Mouse (Mus musculus) layer of hippocampus, adult 2 months (tissue): ENCODE measurements around the gene Rem2. TPM values are rescaled to one million over a fixed set of nuclear protein-coding genes. Genes with fewer than 3 reads are reported as not detected.
A peak's percentile ranks its signal among the peaks of the same experiment; 100 is the strongest.

ENCODE experiments used
- DNase-seq, 2 experiments: peaks; one replicate each; pipeline ENCODE4 v3.0.0; 2022; ENCODE audit warnings: low spot score in 2 of 2
- H3K27ac ChIP-seq: fragments of 200-600 bp; 2 replicates; pipeline ENCODE4 v1.8.1; 2022
- H3K4me3 ChIP-seq: fragments of 200-600 bp; 2 replicates; pipeline ENCODE4 v1.8.1; 2022; ENCODE audit warnings: mild to moderate bottlenecking
- CTCF ChIP-seq: fragments of 200-600 bp; conservative IDR thresholded peaks from 2 replicates; pipeline ENCODE4 v1.8.1; 2022; ENCODE audit warnings: antibody characterized with exemption, mild to moderate bottlenecking, moderate library complexity
- long read RNA-seq, 2 experiments: library from polyadenylated mRNA; stranded (forward); transcript quantifications; one replicate each; pipeline ENCODE4 v2.0.0; 2021; ENCODE audit warnings: borderline mapping rate in 2 of 2
- total RNA-seq, 2 experiments: library from RNA; stranded (reverse); gene quantifications; 2 replicates each; pipeline ENCODE4 v1.2.3; 2021

The Rem2 gene
- 10 to 100 TPM; 23.9 to 24.0 TPM for total RNA-seq
- long read RNA-seq, experiment 1, transcript Rem2-202 (5 exons, 1,884 nt) = major isoform, 25 of 30 reads
- long read RNA-seq, experiment 1, partial matches to known transcripts = 2 of 30 reads
- long read RNA-seq, experiment 1, other reads (novel, unspliced or antisense) = 3 of 30 reads
- long read RNA-seq, experiment 2, transcript Rem2-202 (5 exons, 1,884 nt) = major isoform, 34 of 43 reads
- long read RNA-seq, experiment 2, partial matches to known transcripts = 2 of 43 reads
- long read RNA-seq, experiment 2, other reads (novel, unspliced or antisense) = 7 of 43 reads

DNA sequence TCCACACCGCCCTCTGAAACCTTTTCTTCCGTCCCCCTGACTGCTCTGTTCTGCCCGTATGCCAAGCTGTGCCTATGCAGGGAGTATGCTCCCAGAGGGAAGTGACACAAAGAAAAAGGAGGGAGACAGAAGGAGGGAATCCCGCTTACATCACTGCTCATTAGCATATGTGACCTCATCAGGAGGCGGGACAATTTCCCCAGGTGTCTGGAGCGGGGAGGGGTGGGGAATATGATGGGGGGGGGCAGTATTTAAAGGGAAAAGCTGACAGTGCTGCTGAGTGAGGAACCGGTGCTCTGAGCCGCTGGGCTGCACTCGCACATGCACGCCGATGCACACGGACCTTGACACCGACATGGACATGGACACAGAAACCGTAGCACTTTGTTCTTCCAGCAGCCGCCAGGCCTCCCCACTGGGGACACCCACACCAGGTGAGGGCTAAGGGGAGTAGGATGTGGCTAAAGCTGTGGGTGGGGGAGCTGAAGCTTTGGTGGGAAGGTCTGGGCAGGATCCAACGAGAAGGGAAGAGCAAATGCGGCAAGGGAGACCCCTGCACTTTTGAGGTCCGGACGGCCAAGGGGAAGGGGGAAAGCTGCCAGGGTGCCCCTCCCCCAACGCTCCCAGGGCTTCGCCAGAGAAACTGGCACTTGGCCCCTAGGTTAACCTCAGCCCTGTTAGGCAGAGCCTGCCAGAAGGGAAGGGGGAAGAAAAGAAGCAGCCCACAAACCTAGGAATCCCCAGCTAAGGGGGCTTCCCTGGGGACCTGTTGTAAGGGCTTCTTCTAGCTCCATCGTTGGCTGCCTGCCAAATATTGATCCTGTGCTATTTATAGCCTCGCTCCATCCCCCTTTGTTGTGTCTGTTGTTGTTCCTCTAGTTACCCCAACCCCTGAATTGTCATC is at the start of gene Rem2:
Rem2 (plus strand) TSS at position 160 of the 904 bp plus-strand sequence.
- H3K27ac ChIP-seq = peak within 1 kb of the TSS; percentile 80
- no peak for TF ChIP-seq CTCF

DNA sequence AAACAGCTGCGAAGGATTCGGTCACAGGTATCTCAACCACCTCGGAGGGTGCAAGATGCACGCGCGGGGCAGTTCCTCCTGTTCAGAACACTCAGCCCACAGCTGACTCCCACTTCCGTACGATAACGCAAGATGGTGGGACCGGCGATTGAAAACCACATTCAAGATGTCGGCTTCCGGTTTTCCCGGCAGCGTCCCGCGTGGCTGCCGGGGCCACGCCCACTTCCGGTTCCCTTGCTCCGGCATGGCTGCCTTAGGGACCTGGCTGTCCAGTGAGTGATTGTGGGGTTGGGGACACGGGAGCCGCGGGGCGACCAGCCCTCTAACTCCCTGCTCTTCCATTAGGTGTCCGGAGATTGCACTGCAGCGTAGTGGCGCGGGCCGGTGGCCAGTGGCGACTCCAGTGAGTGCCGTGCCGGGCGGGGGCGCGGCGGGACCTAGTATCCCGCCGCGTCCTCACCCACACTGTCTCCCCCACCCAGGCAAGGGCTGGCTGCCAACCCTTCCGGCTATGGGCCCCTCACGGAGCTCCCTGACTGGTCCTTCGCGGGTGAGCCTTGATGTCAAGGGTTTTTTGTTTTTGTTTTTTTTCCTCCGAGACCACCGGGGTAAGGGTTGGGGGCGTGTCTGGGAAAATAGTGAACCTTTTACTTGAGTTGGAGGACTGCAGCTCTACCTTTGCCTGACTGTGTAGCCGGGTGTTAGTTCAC is 49.1 kb upstream of the Rem2 start, which contains the start of gene Mrpl52:
Mrpl52 (plus strand) TSS at position 221 of the 710 bp plus-strand sequence.
- peak within 1 kb of the TSS; percentile 91 for H3K4me3 ChIP-seq
- DNase-seq = peak; percentile 90 to 93
- no peak for TF ChIP-seq CTCF
- peak within 1 kb of the TSS; percentile 87 for H3K27ac ChIP-seq

More for the DNA sequence above, at the start of gene Rem2:
- peak; percentile 70 to 82 for DNase-seq
- peak within 1 kb of the TSS; percentile 67 for H3K4me3 ChIP-seq

DNA sequence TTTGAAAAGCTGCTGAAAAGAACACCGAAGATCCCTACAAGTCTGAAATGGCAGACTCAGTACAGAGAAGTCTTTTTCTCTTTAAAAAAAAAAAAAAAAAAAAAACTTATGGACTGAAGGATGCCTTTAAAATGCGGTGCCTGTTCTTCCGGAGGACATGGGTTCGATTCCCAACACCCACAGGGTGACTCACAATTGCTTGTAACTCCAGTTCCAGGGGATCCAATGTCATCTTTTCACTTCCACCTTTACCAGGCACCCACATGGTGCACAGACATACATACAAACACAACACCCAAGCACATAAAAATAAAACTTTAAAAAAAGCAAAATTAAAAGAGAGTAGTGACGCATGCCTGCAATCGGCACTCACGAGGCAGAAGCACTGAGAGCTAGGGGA is 48.2 kb upstream of the Rem2 start:
- no peak for TF ChIP-seq CTCF
- no peak for DNase-seq
- Histone ChIP-seq H3K4me3 (no peak overlapping the region; the same call in 1 of the 2 replicates), H3K27ac (no peak overlapping the region)

DNA sequence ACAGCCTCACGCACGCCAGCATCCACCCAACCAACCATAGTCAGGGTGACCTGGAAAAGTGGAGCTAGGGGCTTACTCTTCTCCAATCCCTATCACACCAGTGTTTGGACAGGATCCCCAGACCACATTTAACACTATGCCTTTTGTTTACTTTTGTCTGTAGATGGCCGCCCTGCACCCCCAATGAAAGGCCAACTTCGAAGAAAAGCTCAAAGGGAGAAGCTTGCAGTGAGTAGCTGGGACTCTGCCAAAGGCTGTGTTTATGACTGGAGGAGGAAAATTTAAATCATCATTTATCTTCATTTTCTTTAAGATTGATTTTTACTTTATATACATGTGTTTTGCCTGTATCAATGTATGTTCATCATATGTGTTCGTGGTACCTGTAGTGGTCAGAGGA is 47.5 kb upstream of the Rem2 start:
- no peak for DNase-seq
- Histone ChIP-seq H3K27ac (no peak overlapping the region), H3K4me3 (no peak overlapping the region)
- no peak for TF ChIP-seq CTCF

DNA sequence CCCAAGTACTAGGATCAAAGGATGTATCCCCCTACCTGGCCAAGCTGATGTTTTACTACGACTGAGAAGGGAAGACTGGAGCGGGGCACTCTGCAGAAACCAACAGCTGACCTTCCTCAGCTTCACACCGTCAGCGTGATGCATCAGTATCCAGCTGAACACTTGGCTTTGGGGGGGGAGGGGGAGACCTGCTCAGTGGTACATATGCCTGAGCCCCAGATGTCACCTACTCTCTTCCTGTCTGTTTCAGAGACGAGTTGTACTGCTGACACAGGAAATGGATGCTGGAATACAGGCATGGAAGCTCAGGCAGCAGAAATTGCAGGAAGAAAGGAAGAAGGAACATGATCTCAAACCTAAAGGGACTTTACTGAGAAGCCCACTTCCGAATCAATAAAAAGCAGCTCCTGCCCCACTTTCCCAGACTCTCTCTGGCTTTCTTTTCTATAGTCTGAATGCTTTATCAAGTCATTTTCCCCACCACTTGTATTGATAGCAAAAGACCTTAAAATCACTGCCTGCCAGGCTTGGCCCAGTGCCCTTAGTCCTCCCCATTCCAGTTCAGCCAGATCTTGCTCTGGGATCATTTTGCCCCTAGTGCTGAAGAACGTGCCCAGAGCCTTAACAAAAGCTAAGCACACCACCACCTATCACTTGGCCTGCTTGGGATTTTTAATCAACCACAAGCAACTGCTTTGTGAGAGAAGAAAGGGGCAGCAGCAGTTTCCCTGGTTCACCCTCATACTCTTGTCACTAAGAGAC is 46.4 kb upstream of the Rem2 start:
- H3K4me3 ChIP-seq = no peak overlapping the region
- no peak for DNase-seq
- no peak for TF ChIP-seq CTCF
- H3K27ac ChIP-seq = no peak overlapping the region

DNA sequence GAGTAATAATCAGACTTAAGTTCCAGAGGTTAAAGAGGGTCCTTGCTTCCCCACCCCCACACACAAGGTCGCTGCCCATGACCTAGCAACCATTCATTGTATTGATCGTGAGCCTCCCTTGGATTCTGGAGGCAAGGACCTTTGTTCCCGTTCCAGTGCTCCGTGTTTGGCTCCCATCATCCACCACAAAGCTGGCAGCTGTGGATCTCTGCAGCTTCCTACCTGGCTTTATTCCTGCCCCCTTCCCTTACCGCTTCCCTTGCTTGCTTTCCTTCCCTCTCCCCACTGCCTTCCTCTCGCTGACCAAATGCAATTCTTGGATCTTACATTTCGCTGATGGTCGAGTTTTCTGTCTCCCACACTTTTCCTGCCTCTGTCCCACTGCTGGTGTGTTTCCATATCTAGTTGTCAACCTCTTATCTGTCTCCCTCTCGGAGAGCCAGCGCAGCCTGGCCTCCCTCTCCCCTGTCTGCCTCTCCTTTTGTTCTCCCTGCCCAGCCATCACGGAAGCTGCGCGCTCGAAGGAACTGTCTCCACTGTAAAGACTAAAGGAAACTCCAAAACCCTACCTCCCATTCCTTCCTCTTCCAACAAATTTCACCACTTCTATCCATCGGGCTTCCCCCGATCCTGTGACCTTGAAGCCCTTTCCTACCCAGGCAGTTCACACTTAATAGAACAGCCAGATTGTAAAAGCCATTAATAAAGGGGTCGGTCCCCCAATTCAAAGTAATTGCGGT is 45.3 kb upstream of the Rem2 start:
- no peak for DNase-seq
- TF ChIP-seq CTCF = no peak
- peak overlapping the region; percentile 70 for H3K27ac ChIP-seq
- H3K4me3 ChIP-seq = peak overlapping the region; percentile 57

DNA sequence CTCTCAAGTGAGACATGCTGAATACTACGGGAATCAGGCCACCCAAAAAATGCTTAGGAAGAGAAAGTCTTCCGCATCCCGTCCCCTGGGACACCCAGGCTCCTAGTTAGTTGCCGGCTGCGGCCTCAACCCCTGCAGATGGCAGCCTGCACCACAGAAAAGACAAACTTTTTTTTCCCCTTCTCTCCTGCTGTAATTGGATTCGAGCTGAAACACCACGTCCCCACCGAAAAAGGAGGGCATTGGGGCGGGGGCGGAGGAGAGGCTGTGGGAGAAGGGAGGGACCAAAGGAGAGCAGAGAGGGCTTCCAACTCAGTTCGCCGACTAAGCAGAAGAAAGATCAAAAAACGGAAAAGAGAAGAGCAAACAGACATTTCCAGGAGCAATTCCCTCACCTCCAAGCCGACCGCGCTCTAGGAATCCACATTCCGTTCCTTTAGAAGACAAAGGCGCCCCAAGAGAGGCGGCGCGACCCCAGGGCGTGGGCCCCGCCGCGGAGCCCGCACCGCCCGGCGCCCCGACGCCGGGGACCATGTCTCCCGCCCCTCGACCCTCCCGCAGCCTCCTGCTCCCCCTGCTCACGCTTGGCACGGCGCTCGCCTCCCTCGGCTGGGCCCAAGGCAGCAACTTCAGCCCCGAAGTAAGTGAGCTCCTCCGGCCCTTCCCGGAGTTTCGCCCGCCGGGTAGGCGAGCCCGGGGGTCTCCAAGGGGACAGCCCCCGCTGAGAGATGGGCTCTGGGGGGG is 44.4 kb upstream of the Rem2 start, which contains the start of gene Mmp14:
Mmp14 (plus strand) TSS at position 279 of the 744 bp plus-strand sequence.
- H3K27ac ChIP-seq = peak within 1 kb of the TSS; percentile 82

DNA sequence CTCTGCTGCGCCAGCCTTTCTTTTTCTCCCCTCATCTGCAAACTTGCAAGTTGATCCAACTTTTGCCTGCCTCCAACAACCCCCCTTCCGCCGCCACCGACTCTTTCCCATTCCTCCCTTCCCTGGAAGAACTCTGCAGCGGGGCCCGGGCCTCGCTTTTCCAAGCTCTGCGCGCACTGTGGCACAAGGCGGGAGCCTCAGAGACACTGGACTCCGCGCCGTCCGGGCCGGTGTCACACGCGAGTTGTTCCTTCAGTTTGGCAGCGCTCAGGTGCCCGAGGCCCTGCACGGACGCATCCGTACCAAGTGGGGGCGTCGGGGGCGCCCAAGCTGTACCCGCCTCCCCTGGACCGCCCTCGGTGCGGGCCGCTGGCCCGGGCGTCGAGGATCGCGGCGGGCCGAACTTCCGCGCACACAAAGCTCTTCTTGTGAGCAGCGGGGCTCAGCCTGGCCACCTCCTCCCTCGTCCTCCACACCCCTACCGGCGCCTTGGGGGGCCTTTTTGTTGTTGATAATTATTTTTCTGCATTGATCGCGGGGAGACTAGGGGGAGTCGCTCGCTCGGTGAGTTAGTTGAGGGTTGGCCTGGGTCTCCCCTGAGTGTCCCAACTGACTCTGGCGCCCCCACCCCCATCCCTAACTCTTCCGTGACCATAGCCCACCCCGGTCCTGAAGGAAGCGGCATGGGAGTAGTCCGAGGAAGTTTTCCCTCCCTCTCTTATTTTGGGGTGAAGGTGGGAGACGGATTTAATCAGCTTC is 43.6 kb upstream of the Rem2 start:
- Histone ChIP-seq H3K27ac (peak overlapping the region; percentile 82), H3K4me3 (peak overlapping the region; percentile 57)
- TF ChIP-seq CTCF = peak; percentile 13
- DNase-seq = no peak

More for the DNA sequence above, 44.4 kb upstream of the Rem2 start, which contains the start of gene Mmp14:
- peak; percentile 67 for TF ChIP-seq CTCF
- DNase-seq = peak; percentile 34 to 54
- H3K4me3 ChIP-seq = peak within 1 kb of the TSS; percentile 57

DNA sequence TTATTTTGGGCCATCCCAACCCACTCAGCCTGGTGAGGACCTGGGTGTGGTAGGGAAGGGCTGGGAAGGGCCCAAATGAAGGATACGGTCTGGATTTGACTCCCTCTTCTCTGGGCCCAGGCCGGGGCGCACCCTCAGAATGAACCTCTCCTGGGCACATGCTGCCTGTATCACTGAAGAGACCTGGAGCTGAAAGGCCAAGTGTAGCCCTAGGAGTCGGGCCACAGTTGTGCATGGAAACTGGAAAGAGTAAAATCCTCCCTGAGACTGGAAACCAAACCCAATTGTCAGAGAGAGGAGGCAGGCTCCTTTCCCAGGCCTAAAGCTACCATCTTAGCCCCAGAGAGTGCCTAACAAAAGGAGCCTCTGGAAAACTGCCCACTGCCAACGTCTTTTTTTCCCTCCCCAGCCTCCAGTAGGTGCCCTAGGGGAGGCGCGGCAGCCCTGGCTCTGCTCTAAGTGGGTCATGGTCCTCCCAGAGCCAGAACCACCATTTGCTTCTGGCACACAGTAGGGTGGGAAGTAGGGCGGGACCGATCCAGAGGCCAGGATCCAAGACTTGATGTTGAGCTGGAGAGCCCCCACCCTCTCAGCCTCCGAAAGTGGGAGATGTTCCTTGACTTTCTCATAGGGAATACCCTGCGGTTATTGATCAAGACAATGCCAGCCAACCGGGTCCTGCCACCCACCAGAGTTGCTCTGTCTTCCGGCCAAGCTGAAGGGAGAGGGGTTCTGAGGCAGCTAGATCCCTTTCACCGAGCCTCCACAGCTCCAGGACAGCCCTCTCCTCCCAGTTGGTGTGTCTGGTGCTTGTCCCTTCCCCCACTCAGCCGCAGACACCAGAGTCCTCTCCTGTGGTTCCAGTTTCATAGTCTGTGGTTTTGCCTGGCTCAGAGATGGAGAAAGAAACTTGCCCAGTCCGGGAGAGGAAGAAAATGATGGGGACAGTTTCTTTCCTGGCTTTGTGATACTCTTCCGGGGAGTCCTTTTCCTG is 42.8 kb upstream of the Rem2 start:
- DNase-seq = peak in 1 of 2 experiments; percentile 50
- no peak for TF ChIP-seq CTCF
- Histone ChIP-seq H3K27ac (peak overlapping the region; percentile 82), H3K4me3 (peak overlapping the region; percentile 57)
